Mouse (Mus musculus): Measurements from ENCODE around the gene Rhd.
A peak's percentile ranks its signal among the peaks of the same experiment; 100 is the strongest.

The Rhd gene

DNA sequence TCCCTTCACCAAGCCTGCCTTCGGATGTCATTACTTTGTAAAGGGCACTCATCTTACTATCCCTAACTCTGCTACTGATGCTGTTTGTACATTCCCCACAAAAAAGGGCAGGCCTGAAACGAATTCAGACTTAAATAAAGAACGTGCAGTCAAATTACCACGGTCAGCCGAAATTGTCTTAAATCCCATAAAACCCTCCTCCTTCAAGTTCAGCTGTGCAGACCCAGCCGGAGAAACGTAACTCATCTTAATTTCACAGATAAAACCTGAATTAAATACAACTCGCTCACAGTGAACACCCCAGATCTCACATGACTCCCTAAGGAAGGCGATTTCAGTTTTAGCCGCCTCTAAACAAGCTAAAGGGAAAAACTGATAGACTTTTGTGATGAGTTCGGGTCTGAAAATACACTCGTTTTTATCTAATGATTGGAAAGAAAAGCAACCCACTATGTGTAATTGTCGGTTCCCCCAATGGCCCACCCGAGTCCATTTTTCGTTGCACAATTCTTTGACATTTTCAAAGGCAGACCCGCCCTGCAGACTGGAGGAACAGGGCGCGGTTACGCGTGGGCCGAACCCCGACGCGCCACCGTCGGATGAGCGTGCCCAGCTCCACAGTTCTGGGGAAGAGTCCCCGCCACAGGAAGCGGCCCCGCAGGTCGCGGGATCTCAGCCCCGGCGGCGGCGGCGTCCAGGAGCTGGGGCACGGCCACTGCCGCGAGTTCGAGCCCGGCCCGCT, 50.0 kb downstream of the Rhd start:
- no peak for DNase-seq

DNA sequence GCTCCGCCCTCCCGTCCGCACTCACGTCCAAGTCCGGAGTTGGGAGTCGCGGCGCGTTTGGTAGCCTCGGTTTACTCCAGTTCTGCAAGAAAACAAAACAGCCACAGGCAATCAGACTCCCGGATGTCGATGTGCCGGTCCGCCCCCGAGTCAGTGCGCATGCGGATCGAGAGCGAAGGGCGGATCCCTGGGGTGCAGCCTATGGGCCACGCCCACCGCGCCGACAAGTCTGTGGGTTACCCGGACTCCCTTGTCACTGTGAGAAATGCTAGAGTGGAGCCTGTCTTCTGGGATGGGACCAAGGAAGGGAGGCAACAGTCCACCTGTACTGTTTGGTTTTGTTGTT, 50.5 kb downstream of the Rhd start, which contains the start of gene Tmem50a:
TSS of gene Tmem50a (minus strand) at position 161 of the 346 bp plus-strand sequence.
- DNase-seq: peak; percentile 87

DNA sequence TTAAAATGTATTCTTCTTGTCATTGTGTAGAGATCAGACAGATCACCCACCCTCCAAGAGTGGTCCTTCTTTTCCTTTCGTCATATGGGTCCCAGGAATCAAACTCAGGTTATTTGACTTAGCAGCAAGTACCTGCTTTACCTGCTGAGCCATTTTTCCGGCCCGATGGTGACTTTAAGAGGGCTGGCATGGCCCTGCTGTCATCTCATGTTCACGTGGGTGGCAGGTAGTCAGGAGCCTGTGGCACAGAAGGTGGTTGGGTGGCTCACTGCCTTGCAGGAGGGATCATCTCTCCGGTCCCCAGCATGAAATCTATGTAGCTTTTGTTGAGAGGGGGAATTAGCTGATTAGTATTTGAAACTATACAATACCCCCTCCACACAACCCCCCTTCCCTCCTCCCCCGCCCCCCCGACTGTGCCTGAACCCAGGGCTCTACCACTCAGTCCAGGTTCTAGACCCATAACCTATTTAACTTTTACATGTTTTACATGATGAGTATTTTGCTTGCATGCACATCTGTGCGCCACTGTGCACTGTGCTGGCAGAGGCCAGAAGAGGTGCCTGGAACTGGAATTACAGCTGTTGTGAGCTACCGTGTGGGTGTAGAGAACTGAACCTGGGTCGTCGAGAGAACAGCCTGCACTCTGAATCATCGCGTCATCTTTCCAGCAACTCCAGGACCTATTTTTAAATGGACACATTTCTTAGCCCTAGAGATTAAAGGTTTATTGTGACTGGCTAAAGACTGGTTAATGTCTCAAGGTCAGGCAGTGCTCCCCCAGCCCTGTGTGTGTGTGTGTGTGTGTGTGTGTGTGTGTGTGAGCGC, 51.1 kb downstream of the Rhd start:
- DNase-seq: peak; percentile 47

DNA sequence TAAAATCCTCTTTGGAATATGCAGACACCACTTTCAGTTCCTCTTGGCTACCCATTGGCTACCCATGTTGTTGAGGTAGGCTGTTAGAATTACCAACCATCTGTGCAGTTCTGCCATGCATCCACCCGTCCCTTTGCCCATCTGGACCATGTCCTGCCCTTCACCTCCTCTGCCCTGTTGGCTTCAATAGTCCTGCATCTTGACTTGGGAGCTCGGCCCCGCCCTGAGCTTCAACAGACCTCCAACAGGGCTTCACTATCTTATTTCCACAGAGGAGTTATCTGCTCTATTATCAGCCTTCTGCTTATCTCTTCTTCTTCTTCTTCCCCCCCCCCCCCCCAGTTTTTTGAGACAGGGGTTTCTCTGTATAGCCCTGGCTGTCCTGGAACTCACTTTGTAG, 52.9 kb downstream of the Rhd start:
- DNase-seq: no peak

DNA sequence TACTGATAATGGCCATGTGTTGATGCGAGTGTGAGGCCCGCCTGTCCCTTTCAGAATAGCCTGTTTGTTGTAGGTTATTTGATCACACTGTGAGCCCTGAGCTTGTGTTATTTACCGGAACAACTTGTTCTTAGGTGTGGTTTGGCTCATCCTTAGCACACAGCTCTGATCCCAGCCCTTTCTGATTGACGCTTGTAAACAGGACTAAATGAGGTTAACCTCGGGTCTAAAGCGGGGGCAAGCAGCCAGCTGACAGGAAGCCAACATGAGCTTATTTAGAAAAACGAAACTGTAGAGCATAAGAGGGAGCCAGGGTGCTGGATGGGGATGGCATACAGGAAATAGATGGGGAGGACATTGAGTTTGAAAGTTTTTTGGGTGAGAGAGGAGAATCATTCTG, 54.0 kb downstream of the Rhd start:
- DNase-seq: no peak

DNA sequence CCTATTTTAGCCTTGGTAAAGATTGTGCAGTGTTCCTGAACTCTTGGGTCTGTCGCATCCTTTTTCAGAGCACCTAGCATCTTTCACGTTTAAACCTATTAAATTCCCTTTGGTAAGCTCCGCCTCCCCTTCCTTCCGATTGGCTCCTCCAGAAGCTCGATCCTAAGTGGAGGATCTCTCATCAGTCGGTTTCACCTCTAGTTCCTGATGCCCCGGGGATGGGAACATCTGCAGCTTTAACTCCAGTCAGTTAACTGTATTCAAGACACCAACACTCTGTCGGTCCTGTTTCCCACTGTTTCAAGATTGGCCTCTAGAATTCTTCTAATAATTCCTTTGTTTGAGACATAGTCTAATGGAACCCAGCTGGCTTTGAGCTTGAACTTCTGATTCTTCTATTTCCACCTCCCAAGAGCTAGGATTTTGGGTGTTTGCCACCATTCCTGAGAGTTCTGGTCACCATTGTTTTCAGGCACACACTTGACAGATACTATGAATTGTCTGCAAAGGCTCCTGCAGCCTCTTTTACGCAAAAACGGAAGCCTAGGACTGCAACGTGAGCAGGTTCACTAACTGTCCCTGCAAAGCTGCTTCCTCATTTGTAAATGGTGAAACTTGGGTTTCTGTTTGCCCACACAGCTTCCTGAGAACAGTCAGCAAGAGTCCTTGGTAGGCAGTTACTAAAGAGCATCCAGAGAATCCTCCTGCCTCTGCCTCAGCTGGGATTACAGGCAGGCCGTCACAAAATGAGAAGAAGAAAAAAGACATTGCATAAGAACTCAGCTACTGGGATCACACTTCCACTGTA, 55.6 kb downstream of the Rhd start:
- no peak for DNase-seq

DNA sequence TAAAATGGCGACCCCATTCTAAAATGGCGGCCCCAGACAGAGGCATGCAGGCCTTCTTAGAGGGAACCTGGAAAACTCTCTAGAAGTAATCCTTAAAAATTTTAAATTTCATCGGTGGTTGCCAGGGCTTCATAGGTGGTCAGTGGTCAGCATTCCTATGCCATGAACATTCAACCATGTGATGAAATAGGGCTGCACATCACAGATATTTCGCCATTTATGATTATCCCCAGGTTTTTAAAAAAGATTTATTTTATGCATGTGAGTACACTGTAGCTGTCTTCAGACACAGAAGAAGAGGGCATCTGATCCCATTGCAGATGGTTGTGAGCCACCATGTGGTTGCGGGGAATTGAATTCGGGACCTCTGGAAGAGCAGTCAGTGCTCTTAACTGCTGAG, 56.3 kb downstream of the Rhd start:
- no peak for DNase-seq

DNA sequence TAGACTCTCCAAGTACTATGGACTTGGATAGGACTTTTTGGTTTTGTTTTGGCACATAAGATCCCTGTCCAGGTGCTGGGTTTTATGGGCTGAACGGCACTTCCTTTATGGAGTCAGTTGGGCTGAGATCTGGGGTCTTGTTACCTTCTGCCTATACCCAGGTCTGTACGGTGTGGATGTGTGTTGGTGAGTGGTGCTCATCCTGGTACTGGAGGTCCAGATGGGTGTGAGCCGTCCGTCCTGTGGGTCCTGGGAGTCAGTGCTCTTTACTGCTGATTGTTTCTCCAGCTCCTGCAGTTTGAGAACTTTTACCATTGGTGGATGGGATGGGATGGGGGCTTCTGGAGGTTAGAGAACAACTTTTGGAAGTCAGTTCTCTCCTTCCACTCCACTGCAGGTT, 57.4 kb downstream of the Rhd start:
- DNase-seq: peak; percentile 44

DNA sequence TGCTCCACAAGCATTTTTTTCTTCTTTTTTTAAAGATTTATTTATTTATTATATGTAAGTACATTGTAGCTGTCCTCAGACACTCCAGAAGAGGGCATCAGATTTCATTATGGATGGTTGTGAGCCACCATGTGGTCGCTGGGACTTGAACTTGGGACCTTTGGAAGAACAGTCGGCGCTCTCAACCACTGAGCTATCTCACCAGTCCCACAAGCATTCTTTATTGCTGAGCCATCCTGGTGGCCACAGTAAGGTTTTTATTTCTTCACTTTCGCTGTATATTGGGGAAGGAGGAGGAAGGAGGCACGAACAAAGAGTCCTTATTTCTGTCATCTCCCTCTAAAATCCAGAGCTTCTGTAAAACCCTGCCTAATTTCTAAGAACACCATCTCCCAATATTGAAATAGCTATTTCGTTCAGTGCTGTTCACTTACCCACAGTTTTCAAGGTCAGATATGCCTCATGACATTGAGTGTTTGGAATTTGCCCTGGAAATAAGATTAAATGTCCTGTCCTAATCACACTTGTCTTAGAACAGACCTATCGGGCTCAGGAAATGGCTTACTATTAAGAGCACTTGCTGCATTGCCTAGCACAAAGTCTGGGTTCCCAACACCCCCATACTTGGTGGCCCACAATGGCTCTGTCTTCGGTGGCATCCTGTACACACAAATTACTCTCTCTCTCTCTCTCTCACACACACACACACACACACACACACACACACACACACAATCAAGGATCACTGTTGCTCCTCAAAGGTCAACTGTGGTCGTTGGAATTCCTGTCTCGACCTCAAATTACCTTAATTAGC, 58.0 kb downstream of the Rhd start:
- peak; percentile 44 for DNase-seq

DNA sequence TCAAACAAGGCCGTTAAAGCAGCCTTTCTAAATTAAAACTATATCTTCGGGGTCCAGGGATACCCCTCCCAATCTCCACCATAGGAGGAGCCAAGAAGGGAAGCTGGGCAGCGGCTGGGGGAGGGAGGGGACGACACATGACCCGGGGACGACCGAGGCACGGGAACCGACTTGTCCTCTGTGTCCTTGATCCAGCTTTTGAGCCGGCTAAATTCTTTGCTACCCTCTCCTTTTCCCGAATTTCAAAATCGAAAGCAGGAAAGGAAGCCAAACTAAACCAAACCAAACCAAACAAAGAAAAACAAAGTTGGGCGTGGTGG, 58.5 kb downstream of the Rhd start:
- DNase-seq: peak; percentile 76

DNA sequence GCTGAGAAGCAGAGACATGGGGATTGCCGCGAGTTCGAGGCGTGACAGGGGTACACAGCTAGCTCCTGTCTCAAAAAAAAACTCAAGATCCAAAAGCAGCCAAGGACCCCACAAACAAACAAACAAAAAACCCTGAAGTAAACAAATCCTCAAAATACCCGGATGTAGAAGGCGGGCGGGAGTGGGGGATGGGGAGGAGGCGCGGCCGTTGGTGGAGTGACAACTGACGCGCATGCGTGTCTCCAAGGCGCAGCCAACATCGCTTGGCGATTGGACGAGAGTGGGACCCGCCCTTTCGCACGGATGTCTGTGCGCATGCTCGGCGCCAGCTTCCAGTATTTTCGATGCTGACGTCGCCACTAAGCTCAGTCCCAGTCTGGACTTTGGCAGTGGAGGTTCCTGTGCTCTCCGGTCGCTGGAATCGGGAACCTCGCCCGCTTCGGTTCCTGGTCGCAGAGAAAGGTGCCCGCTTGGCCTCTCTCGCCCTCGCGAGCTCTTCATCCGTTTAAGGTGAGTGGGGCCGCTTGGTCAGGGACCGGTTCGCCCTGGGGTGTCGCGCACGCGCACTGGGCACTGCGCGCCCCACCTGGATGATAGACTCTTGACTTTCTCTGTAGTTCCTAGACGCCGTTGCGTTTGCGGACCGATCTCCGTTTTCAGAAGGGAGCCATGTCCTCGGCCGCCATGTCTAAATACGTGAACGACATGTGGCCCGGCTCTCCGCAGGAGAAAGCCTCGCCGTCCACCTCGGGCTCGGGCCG, 59.1 kb downstream of the Rhd start, which contains the start of gene Rsrp1:
TSS of gene Rsrp1 (plus strand) at position 335 of the 761 bp plus-strand sequence.
- DNase-seq: peak; percentile 99

DNA sequence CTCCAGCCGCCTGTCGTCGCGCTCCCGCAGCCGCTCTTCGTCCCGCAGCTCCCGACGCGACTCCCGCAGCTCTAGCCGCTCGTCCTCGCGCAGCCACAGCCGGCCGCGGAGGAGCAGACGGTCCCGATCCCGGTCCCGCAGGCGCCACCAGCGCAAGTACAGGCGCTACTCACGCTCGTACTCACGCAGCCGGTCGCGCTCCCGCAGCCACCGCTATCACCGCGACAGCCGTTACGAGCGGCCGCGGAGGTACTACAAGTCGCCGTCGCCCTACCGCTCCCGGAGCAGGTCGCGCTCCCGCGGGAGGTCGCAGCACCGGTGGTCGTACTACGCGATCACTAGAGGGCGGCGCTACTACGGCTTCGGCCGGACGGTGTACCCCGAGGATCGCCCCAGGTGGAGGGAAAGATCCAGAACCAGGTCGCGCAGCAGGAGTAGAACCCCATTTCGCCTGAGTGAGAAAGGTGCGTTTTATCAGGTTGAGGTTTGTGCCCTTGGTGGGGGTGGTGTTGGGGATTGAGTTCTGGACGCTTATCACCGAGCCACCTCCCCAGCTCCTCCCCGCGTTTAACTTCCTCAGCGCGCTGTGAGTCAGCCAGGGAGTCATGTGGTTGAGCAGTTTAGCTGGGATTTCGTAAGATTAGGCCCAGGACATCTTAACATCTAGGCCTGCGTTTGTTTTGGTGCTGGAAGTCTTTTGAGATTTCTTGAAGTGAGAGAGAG, 59.8 kb downstream of the Rhd start:
- DNase-seq: peak; percentile 67

DNA sequence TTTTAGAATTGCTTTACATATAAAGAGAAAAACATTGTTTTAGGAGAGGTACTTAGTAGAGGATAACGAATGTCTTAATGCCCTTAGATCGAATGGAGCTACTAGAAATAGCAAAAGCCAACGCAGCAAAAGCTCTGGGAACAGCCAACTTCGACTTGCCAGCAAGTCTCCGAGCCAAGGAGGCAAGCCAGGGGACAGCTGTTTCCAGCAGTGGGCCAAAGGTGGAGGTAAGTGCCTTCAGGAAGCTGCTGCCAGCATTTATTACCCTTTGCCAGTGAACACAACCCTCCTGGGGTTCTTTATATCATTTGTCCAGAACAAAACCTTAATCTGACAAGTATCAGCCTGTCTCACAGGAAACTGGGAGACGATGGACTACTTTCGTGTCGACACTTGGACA, 60.9 kb downstream of the Rhd start:
- DNase-seq: no peak

DNA sequence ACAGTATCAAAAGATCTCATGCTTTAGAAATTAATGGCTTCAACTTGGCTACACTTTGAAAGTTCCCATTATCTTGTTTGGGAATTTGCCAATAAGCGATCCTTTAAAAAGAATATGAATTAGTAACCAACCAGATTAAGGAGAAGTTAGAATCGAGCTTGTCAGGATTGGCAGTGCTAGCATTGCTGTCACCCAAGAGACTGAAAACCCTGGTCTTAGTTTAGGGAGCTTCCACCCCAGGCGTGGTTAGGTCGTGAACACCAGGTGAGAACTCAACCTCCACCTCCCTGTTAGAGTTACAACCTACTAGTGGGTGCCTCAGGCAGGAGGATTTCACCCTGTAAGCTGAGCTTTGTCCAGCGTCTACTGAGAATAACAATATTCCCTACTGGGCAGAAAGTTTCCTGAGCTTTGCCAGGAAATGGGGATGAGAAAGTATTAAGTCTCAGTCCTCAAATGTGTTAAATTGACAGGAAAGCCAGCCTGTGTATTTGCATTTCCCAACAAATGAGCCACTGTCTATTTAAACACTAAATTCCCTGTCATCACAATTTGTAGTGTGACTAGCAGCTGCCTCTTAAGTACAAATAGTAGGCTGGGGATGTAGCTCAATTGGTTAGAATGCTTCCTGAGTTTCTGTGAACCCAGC, 63.6 kb downstream of the Rhd start:
- DNase-seq: no peak

DNA sequence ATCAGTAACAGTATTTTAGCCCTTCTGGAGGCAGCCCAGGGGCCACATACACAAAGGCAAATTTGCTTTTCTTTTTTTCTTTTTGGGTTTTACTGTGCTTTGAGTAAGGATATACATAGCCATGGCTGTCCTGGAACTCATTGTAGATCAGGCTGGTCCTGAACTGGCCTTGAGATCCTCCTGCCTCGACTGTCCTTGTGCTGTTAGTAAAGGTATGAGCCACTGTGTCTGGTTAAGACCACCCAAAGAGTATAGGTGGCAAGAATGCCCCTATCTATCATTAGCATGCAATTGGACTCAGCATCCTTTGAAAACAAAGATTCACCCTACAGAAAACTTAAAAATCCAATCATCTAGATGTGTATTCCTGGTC, 64.1 kb downstream of the Rhd start:
- no peak for DNase-seq

DNA sequence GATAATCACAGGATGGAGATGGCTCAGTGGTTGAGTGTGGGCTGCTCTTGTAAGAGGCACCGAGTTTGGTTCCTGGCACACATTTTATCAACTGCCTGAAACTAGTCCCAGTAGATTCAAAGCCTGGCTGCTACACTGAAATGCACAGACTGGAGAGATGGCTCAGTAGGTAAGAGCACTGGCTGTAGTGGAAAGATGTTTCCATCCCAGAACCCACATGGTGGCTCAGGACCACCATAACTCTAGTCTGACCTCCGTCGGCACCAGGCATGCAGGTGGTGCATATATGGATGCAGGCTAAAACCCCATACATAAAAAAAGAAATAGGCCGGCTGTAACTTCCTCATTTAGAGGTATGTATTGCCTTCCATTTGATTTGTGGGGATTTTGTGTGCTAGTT, 65.2 kb downstream of the Rhd start:
- no peak for DNase-seq

DNA sequence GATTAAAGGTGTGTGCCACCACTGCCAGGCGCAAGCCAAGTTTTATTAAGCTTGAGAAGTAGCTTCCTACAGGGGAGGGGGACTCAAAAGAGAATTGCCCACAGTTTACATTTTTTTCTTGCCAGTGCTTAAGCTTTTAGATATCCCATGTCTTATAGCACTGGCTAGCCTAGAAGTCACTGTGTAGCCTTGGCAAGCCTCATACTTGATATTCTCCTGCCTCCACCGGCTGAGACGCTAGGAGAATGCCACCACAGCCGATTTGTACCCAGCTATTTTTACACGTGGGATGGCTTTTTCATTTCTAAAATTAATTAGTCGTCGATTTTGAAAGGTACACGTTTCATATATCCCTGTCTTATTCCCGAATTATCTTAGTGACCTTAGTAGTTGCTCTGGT, 65.9 kb downstream of the Rhd start:
- no peak for DNase-seq

DNA sequence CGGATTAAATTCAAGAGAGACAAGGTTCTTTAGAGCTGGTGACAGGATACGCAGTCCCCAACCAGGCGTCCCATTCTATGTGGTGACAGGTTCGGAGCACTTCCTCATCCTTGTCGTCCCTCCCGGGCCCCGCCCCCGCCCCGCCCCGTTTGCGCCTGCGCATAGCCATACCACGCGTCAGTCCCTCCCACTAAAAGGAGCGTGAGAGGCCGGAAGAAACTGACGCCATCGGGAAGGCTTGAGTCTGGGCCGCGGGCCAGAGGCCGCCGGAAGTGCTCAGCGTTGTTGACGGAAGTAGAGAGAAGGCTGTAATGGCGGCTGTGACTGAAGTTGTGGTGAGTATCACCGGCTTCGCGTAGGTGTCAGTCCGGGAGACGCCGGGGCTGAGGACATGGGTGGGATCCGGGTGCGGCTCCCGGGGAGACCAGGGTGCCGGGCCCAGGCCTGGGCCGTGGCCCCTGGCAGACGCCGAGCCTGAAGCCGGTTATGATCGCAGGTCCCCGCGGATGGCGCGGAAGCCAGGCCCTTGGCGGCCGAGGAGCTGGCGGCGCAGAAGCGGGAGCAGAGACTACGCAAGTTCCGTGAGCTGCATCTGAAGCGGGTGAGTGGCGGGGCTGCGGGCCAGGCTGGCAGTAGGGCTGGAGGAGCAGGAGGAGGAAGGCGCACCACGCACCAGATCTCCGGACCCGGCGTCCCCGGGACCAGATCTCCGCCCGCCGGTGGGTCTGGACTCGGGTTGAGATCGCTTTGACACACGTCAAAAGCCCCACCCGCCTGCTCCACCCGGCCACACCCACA, 66.5 kb downstream of the Rhd start, which contains the start of gene Syf2:
TSS of gene Syf2 (plus strand) at position 215 of the 798 bp plus-strand sequence.
- peak; percentile 96 for DNase-seq

DNA sequence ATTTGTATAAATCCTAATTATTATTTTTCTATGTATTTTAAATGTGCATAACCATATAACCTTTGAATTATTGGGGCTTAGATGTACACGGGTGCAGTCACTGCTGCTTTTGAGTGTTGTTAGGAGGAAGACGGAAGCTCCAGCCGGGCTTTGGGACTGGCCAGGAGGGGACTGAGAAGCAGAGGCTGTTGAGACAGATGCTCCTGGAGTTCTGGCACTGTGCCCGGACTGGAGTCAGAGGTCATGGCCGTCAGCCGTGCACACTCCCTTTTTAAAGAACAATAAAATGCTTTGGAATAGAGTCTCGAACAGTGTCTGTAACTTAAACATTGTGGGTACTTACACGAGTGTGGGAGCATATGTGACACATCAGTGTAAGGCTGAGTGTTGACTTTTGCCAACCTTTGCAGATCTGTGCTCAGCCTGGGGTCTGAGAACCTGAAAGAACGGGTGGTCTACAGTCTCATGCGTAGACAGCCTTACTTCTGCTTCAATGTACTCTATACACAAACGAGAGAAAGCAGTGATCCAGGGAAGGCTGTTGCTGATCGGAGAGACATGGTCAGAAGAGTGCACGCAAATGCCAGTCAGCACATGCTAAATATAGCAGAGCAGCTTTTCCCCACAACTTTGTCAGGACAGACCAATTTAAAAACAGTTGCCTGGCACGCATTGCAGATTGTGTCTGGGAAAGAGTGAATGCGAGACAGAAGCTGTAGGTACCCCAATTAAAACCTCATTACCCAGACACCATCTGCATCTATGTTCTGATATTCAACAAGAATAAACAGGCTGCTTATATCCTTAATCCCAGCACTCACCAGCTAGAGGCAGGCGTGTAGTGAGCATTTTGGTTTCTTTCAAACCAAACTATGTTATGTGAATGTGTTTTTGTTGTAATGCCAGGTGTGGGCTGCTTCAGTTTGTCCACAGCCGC, 73.2 kb downstream of the Rhd start:
- DNase-seq: no peak

All from cerebellum, adult 9-11 months (tissue).